Mouse (Mus musculus) liver, embryonic 14.5 days (tissue): ENCODE measurements around the gene Elovl6. TPM values are rescaled to one million over a fixed set of nuclear protein-coding genes. Genes with fewer than 3 reads are reported as not detected.

Experiments used
- ATAC-seq: fragments of 200-750 bp; cut with Nextera tagmentation; 2 replicates; pipeline ENCODE4 v1.8.0; 2017; ENCODE audit warnings: moderate number of reproducible peaks, mild to moderate bottlenecking, moderate library complexity; ENCODE audit not compliant: insufficient read depth
- DNase-seq, 3 experiments: peaks; one replicate each; pipeline ENCODE4 v3.0.0-alpha.2; 2012 to 2013; ENCODE audit warnings: low read depth in 3 of 3, low spot score in 3 of 3
- H3K27ac ChIP-seq: fragments of 300-500 bp; sonication (generic); 2 replicates; pipeline ENCODE4 v1.5.1; 2014; ENCODE audit warnings: moderate library complexity, mild to moderate bottlenecking, control low read depth, inconsistent platforms
- H3K27me3 ChIP-seq: fragments of 300-500 bp; sonication (generic); 2 replicates; pipeline ENCODE4 v1.6.1; 2014; ENCODE audit warnings: mild to moderate bottlenecking, low read length, moderate library complexity; ENCODE audit not compliant: control insufficient read depth, insufficient read depth
- H3K36me3 ChIP-seq: fragments of 300-500 bp; sonication (generic); replicated peaks from 2 replicates; pipeline ENCODE4 v1.6.1; 2014; ENCODE audit warnings: low read depth; ENCODE audit not compliant: control insufficient read depth, insufficient read depth
- H3K4me1 ChIP-seq, 2 experiments: fragments of 200-500 bp in 1 of 2; fragments of 300-500 bp in 1 of 2; sonication (generic) in 1 of 2; replicated peaks; 2 replicates each; pipeline ENCODE4 v1.6.1; 2012 to 2014; ENCODE audit warnings: antibody characterized with exemption in 1 of 2, inconsistent platforms in 1 of 2, low read length in 1 of 2; ENCODE audit not compliant: control insufficient read depth in 2 of 2, insufficient read depth in 2 of 2
- H3K4me2 ChIP-seq: fragments of 300-500 bp; sonication (generic); 2 replicates; pipeline ENCODE4 v1.6.1; 2014; ENCODE audit warnings: low read depth, mild to moderate bottlenecking, control low read depth, moderate library complexity
- H3K4me3 ChIP-seq, 2 experiments: fragments of 200-500 bp in 1 of 2; fragments of 300-500 bp in 1 of 2; sonication (generic) in 1 of 2; 2 replicates each; pipeline ENCODE4 v1.5.1; 2012 to 2014; ENCODE audit warnings: low read depth in 2 of 2, low read length in 2 of 2, mild to moderate bottlenecking in 2 of 2, control low read depth in 1 of 2, inconsistent platforms in 1 of 2, moderate library complexity in 1 of 2; ENCODE audit not compliant: insufficient read depth in 1 of 2
- H3K9ac ChIP-seq: fragments of 300-500 bp; sonication (generic); replicated peaks from 2 replicates; pipeline ENCODE4 v1.6.1; 2014; ENCODE audit warnings: mild to moderate bottlenecking, control low read depth, moderate library complexity
- H3K9me3 ChIP-seq: fragments of 300-500 bp; sonication (generic); 2 replicates; pipeline ENCODE4 v1.6.1; 2016; ENCODE audit warnings: low read length, mixed read lengths; ENCODE audit not compliant: control insufficient read depth
- CTCF ChIP-seq: IDR thresholded peaks from 2 replicates; pipeline ENCODE4 v1.5.1; 2016; ENCODE audit warnings: antibody characterized with exemption, low read depth, control low read depth
- EP300 ChIP-seq: IDR thresholded peaks from 2 replicates; pipeline ENCODE4 v1.6.1; 2016; ENCODE audit warnings: antibody characterized with exemption, low read depth
- WGBS: fragments of 180-500 bp; shearing (Covaris S2); extraction: QIAGEN DNeasy Blood & Tissue Kit; methylation state at CpG from one replicate; pipeline ENCODE4 v1.1.7; 2014; ENCODE audit not compliant: insufficient replicate concordance; 5-methylcytosine and 5-hydroxymethylcytosine counted together
- polyA plus RNA-seq, 2 experiments: library from polyadenylated mRNA; depleted of rRNA in 1 of 2; stranded (reverse) in 1 of 2; unstranded in 1 of 2; fragments of >200 nt; fragmentation: Nextera tagmentation in 1 of 2; extraction: Ambion mirVana in 1 of 2; gene quantifications; 2 replicates each; pipeline versions ENCODE4 v1.2.1 to v1.2.3; 2012 to 2014

The Elovl6 gene
- polyA plus RNA-seq, 2 experiments: 7.2 TPM

DNA sequence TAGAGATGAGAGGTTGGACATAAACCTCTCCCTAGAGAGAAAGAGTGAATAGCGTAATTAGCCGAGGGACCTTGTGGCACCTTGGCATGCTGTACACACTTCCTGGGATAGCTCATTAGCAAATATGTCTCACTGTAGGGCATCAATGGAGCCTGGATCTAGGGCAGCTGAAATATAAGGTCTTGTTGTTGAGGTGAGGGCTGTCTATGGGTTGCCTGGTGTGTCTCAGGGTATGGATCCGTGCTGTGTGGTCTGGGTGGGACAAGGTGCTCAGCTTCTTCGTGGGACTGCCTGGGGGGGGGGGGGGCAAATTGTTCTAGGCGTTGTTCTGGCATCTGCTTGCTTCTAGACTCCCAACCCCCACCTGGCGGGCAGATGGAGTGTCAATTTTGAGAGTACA lies 13.6 kb downstream of the Elovl6 start:
- no peak overlapping the region for H3K4me3 ChIP-seq
- no peak overlapping the region for H3K4me2 ChIP-seq
- 70% methylated on average over 6 of the region's 6 CpGs for WGBS

DNA sequence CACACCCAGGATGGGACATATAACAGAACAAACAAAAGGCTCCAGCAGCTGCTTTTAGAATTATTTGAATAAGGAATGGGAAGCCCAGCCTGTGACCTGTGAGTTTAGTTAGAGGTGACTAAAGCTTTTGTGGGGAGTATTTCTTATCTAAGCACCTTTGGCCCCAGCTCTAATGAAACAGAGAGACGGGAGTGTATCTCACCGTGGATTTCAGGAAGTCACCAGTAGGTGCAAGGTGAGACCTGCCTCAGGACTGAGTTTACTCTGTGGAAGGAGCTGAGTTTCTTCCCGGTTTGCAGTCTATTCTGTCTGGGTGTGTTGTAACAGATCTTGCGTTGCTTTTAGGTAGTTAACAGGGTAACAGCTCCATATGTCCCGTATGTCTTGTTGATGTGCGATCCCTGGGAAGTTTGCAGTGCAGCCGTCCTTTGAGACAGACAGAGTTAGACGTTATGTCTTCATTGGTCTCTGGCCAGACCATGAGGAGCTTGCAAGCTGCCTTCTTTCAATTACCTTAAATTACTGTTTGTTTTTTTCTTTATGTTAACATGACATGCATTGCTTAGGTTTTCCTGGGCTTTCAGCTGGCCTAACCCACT lies 15.8 kb downstream of the Elovl6 start:
- DNase-seq (no peak), ATAC-seq (no peak)
- Histone ChIP-seq H3K4me1 (peaks cover 3 to 6% of the 10 kb centered on the region in 2 experiments; a peak in 3 of 4 replicates), H3K36me3 (no peaks in the 10 kb centered on the region), H3K9me3 (no peaks in the 10 kb centered on the region), H3K27ac (no peak overlapping the region), H3K4me3 (no peak overlapping the region), H3K9ac (no peak overlapping the region), H3K27me3 (no peaks in the 10 kb centered on the region), H3K4me2 (no peak overlapping the region)
- no peak for TF ChIP-seq CTCF
- no peak for TF ChIP-seq EP300
- WGBS: 57% methylated on average over 8 of the region's 8 CpGs

More for the DNA sequence above, 13.6 kb downstream of the Elovl6 start:
- DNase-seq: no peak
- no peaks in the 10 kb centered on the region for H3K27me3 ChIP-seq
- no peak for ATAC-seq
- TF ChIP-seq CTCF: no peak
- no peak for TF ChIP-seq EP300
- H3K9me3 ChIP-seq: no peaks in the 10 kb centered on the region
- no peak overlapping the region for H3K27ac ChIP-seq
- H3K9ac ChIP-seq: no peak overlapping the region
- no peaks in the 10 kb centered on the region for H3K36me3 ChIP-seq
- H3K4me1 ChIP-seq: peaks cover 0 to 2% of the 10 kb centered on the region in 2 experiments; a peak in 2 of 4 replicates

DNA sequence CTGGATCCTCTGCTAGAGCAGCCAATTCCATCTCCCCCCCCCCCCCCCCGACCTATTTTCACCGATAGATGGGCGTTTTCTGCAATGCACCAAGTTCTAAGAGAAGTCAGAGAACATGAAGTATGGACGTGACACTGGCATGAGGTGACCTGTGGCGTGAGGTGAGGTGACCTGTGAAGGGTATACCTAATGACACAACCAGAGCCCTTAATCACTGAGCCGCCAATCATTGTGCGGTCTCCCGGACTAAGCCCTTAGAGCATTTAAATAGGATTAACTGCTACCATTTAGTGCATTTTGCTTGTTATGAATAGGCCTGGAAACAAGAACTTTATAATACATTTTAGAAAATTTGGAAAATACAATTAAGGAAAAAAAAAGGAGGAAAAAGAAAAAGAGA lies 16.6 kb downstream of the Elovl6 start:
- Histone ChIP-seq H3K4me3 (no peak overlapping the region), H3K4me1 (peaks cover 7 to 13% of the 10 kb centered on the region in 2 experiments), H3K27me3 (no peaks in the 10 kb centered on the region), H3K36me3 (no peaks in the 10 kb centered on the region), H3K27ac (no peak overlapping the region), H3K9me3 (no peaks in the 10 kb centered on the region), H3K9ac (no peak overlapping the region), H3K4me2 (no peak overlapping the region)
- TF ChIP-seq EP300 (no peak), CTCF (no peak)
- ATAC-seq (no peak), DNase-seq (no peak)
- WGBS: 70% methylated on average over 8 of the region's 8 CpGs

- Histone ChIP-seq H3K27me3 (no peaks in the 10 kb centered on the region), H3K4me3 (no peak overlapping the region), H3K9me3 (no peaks in the 10 kb centered on the region), H3K4me1 (peaks cover 11 to 13% of the 10 kb centered on the region in 2 experiments), H3K9ac (no peak overlapping the region), H3K27ac (no peak overlapping the region), H3K36me3 (no peaks in the 10 kb centered on the region), H3K4me2 (no peak overlapping the region)
- DNase-seq (no peak), ATAC-seq (no peak)
- no peak for TF ChIP-seq EP300
- no peak for TF ChIP-seq CTCF
- 52% methylated on average over 5 of the region's 5 CpGs for WGBS
Measured at GRCm38 (mm10) chr3:129549546-129549945, 17.4 kb downstream of the Elovl6 start.

- ATAC-seq (no peak), DNase-seq (no peak)
- H3K27me3 ChIP-seq: no peaks in the 10 kb centered on the region
- H3K27ac ChIP-seq: no peak overlapping the region
- H3K4me2 ChIP-seq: no peak overlapping the region
- no peaks in the 10 kb centered on the region for H3K9me3 ChIP-seq
- 64% methylated on average over 9 of the region's 9 CpGs for WGBS
- H3K9ac ChIP-seq: no peak overlapping the region
- TF ChIP-seq CTCF (no peak), EP300 (no peak)
- no peaks in the 10 kb centered on the region for H3K36me3 ChIP-seq
- H3K4me1 ChIP-seq: peaks cover 11 to 14% of the 10 kb centered on the region in 2 experiments
- H3K4me3 ChIP-seq: no peak overlapping the region
Measured at GRCm38 (mm10) chr3:129551581-129552290, 19.6 kb downstream of the Elovl6 start.
